Mouse (Mus musculus) heart, adult 11 months (tissue): Measurements from ENCODE around the gene Pole4.
A peak's percentile ranks its signal among the peaks of the same experiment; 100 is the strongest.

Experiments used
- DNase-seq: peaks from one replicate; pipeline ENCODE4 v3.0.0; 2022

Pole4 gene

GRCm38 (mm10) chr6:82714841-82715240, 9.7 kb upstream of the Pole4 start:
- no peak for DNase-seq

GRCm38 (mm10) chr6:82714243-82714642, 9.1 kb upstream of the Pole4 start:
- peak; percentile 90 for DNase-seq

GRCm38 (mm10) chr6:82707742-82708141, 2.6 kb upstream of the Pole4 start:
- no peak for DNase-seq

GRCm38 (mm10) chr6:82707241-82707640, 2.1 kb upstream of the Pole4 start:
- no peak for DNase-seq

- DNase-seq = no peak
Observed at GRCm38 (mm10) chr6:82703710-82704109, 1.5 kb downstream of the Pole4 start.

GRCm38 (mm10) chr6:82702593-82703017, 2.6 kb downstream of the Pole4 start:
- peak; percentile 97 for DNase-seq

- no peak for DNase-seq
Observed at GRCm38 (mm10) chr6:82701296-82701695, 3.9 kb downstream of the Pole4 start.

- no peak for DNase-seq
Observed at GRCm38 (mm10) chr6:82699831-82700230, 5.3 kb downstream of the Pole4 start.

- no peak for DNase-seq
Observed at GRCm38 (mm10) chr6:82696736-82697135, 8.4 kb downstream of the Pole4 start.

- peak; percentile 49 for DNase-seq
Observed at GRCm38 (mm10) chr6:82694668-82695067, 10.5 kb downstream of the Pole4 start.

- peak; percentile 12 for DNase-seq
Observed at GRCm38 (mm10) chr6:82689474-82689873, 15.7 kb downstream of the Pole4 start.

- DNase-seq = peak; percentile 16
Observed at GRCm38 (mm10) chr6:82688586-82688985, 16.6 kb downstream of the Pole4 start.

GRCm38 (mm10) chr6:82684136-82684535, 21.0 kb downstream of the Pole4 start:
- DNase-seq = peak; percentile 67

GRCm38 (mm10) chr6:82679286-82679685, 25.9 kb downstream of the Pole4 start:
- peak; percentile 49 for DNase-seq

- peak; percentile 11 for DNase-seq
Observed at GRCm38 (mm10) chr6:82677629-82678028, 27.5 kb downstream of the Pole4 start.

- peak; percentile 15 for DNase-seq
Observed at GRCm38 (mm10) chr6:82666480-82666879, 38.7 kb downstream of the Pole4 start.

- no peak for DNase-seq
Observed at GRCm38 (mm10) chr6:82653169-82653525, 52.0 kb downstream of the Pole4 start.

GRCm38 (mm10) chr6:82652521-82653168, 52.5 kb downstream of the Pole4 start:
- DNase-seq = peak; percentile 100

- DNase-seq = peak; percentile 51
Observed at GRCm38 (mm10) chr6:82649096-82649495, 56.1 kb downstream of the Pole4 start.

- peak; percentile 24 for DNase-seq
Observed at GRCm38 (mm10) chr6:82647940-82648655, 57.1 kb downstream of the Pole4 start.

GRCm38 (mm10) chr6:82647001-82647400, 58.2 kb downstream of the Pole4 start:
- no peak for DNase-seq

- no peak for DNase-seq
Observed at GRCm38 (mm10) chr6:82640046-82640445, 65.1 kb downstream of the Pole4 start.

GRCm38 (mm10) chr6:82625331-82625730, 79.8 kb downstream of the Pole4 start:
- DNase-seq = peak; percentile 25

- DNase-seq = peak; percentile 63
Observed at GRCm38 (mm10) chr6:82613201-82613600, 92.0 kb downstream of the Pole4 start.

GRCm38 (mm10) chr6:82611049-82611448, 94.1 kb downstream of the Pole4 start:
- peak; percentile 61 for DNase-seq
